Comparison of ENCODE assay signal across 7 mouse cellular contexts in the genomic region with DNA sequence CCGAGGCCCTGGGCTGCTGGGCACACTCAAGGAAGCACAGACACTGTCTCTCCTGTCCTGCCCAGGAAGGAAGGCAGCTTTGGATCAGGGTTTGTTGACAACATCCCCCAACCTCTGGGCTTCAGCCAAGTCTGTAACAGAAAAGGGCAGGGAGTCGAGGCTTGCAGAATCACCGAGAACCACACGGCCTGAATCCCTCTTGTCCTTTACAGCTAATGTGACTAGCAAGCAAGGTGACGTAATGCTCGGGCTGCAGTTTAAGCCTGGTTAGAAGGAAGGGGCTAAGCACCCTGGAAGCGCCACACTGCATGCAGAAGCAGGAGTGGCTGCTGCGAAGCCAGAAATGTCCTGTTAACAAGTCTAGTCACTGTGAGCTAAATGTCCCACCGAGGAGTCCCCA. TPM values are rescaled to one million over a fixed set of nuclear protein-coding genes. Genes with fewer than 3 reads are reported as not detected.
DNase-seq lines count a peak whose midpoint lies in the region; ATAC-seq and TF ChIP-seq lines count a peak whose summit lies in the region.

No protein-coding gene starts in this region.

- H3K4me3 ChIP-seq in forebrain, embryonic 12.5 days (replicated peaks) = no peak overlapping the region
- H3K4me3 ChIP-seq in intestine, postnatal 0 days (ENCODE audit: low read depth, low read length) = no peak overlapping the region
- no peak overlapping the region for H3K4me3 ChIP-seq in lung, embryonic 15.5 days

- no peak overlapping the region for H3K9ac ChIP-seq in forebrain, embryonic 12.5 days
- H3K9ac ChIP-seq in intestine, postnatal 0 days (ENCODE audit: low read depth, low read length) = no peak overlapping the region
- 0 out of 2 replicates have a peak overlapping the region, but pooled peaks have one; percentile 17 for H3K9ac ChIP-seq in lung, embryonic 15.5 days

- H3K4me2 ChIP-seq in forebrain, embryonic 12.5 days = no peak overlapping the region
- H3K4me2 ChIP-seq in intestine, postnatal 0 days (replicated peaks; ENCODE audit: low read depth) = no peak overlapping the region
- peak overlapping the region; percentile 19 for H3K4me2 ChIP-seq in lung, embryonic 15.5 days

- H3K36me3 ChIP-seq in forebrain, embryonic 12.5 days (replicated peaks) = peaks cover 17% of the 10 kb centered on the region; the same call in 1 of the 2 replicates
- 0 out of 2 replicates have a peak, but pooled peaks cover 8% of the 10 kb centered on the region for H3K36me3 ChIP-seq in intestine, postnatal 0 days (ENCODE audit: control insufficient read depth, insufficient read depth)
- no peaks in the 10 kb centered on the region; the same call in 1 of the 2 replicates for H3K36me3 ChIP-seq in lung, embryonic 15.5 days

- TF ChIP-seq CTCF in intestine, postnatal 0 days (IDR thresholded peaks at IDR 0.05; ENCODE audit: low read depth) = no peak

- H3K27ac ChIP-seq in forebrain, embryonic 12.5 days = peak overlapping the region; percentile 50
- peak overlapping the region; percentile 73 for H3K27ac ChIP-seq in intestine, postnatal 0 days (ENCODE audit: low read depth, low read length)
- peak overlapping the region; percentile 86 for H3K27ac ChIP-seq in lung, embryonic 15.5 days

- 57% methylated on average over 8 of the region's 9 CpGs for WGBS in forebrain, embryonic 12.5 days
- WGBS in intestine, postnatal 0 days = 48% methylated on average over 9 of the region's 9 CpGs
- WGBS in lung, embryonic 15.5 days = 6% methylated on average over 9 of the region's 9 CpGs

- no peak for ATAC-seq in forebrain, embryonic 12.5 days (ENCODE audit: low FRiP score)
- no peak for ATAC-seq in intestine, postnatal 0 days
- no peak for ATAC-seq in lung, embryonic 15.5 days (ENCODE audit: borderline replicate concordance, extremely low read depth, low FRiP score, low TSS enrichment)

- H3K27me3 ChIP-seq in forebrain, embryonic 12.5 days = no peaks in the 10 kb centered on the region
- no peaks in the 10 kb centered on the region for H3K27me3 ChIP-seq in intestine, postnatal 0 days (replicated peaks; ENCODE audit: control insufficient read depth, insufficient read depth, low read length)
- no peaks in the 10 kb centered on the region for H3K27me3 ChIP-seq in lung, embryonic 15.5 days

- no peaks in the 10 kb centered on the region for H3K9me3 ChIP-seq in forebrain, embryonic 12.5 days
- H3K9me3 ChIP-seq in intestine, postnatal 0 days (ENCODE audit: control insufficient read depth) = no peaks in the 10 kb centered on the region
- H3K9me3 ChIP-seq in lung, embryonic 15.5 days = no peaks in the 10 kb centered on the region

- H3K4me1 ChIP-seq in forebrain, embryonic 12.5 days = peaks cover 87% of the 10 kb centered on the region
- peaks cover 11% of the 10 kb centered on the region for H3K4me1 ChIP-seq in intestine, postnatal 0 days (replicated peaks; ENCODE audit: control insufficient read depth, insufficient read depth, low read length)
- peaks cover 99% of the 10 kb centered on the region for H3K4me1 ChIP-seq in lung, embryonic 15.5 days

- DNase-seq in 416B (ENCODE audit: low read depth) = peak; percentile 75
- DNase-seq in Muller cell, postnatal 12 days (ENCODE audit: inconsistent ontology term) = peak; percentile 62
- no peak for DNase-seq in ovary, postnatal 36 days (ENCODE audit: low spot score)
- DNase-seq in thymus, postnatal 25 days = no peak

RNA-seq across cellular contexts. Expression of a gene that starts 8.7 kb away (rescaled TPM):
- polyA plus RNA-seq in forebrain, embryonic 12.5 days (2016; fragmentation: Nextera tagmentation; extraction: Ambion mirVana) = 6.0 and 7.4 TPM in 2 replicates
- polyA plus RNA-seq in intestine, postnatal 0 days (2015; fragmentation: Nextera tagmentation; extraction: Ambion mirVana) = 0.90 TPM in 2 replicates
- 4.1 and 5.1 TPM in 2 replicates for polyA plus RNA-seq in lung, embryonic 15.5 days (2015; fragmentation: Nextera tagmentation; extraction: Ambion mirVana)

RNA-seq across cellular contexts. Expression of a gene that starts 16.5 kb away (rescaled TPM):
- not detected in 2 replicates for polyA plus RNA-seq in forebrain, embryonic 12.5 days (2016; fragmentation: Nextera tagmentation; extraction: Ambion mirVana)
- not detected in 2 replicates for polyA plus RNA-seq in intestine, postnatal 0 days (2015; fragmentation: Nextera tagmentation; extraction: Ambion mirVana)
- polyA plus RNA-seq in lung, embryonic 15.5 days (2015; fragmentation: Nextera tagmentation; extraction: Ambion mirVana) = not detected in 2 replicates

Comparison
In these comparisons a context has a peak if more than half of its experiments do, and no peak if none do; other contexts are left out.
1. DNase-seq: peak in 416B (single experiment) and Muller cell, postnatal 12 days (single experiment); none in ovary, postnatal 36 days (single experiment) and thymus, postnatal 25 days (single experiment).
2. Peak in every context shown above with its lines, with median percentiles within 50 percentile points of each other: H3K27ac ChIP-seq.